Mouse (Mus musculus) megakaryocyte, embryonic 14.5 days (primary cell): Measurements from ENCODE around the gene Fignl1.

Experiments
- FLI1 ChIP-seq: IDR thresholded peaks from 2 replicates; pipeline ENCODE4 v1.6.1; 2012; ENCODE audit warnings: low read length, inconsistent platforms, mixed read lengths
- GATA1 ChIP-seq: IDR thresholded peaks from 3 replicates; pipeline ENCODE4 v1.6.1; 2012; ENCODE audit warnings: mixed read lengths, low read length, inconsistent platforms, borderline replicate concordance

DNA sequence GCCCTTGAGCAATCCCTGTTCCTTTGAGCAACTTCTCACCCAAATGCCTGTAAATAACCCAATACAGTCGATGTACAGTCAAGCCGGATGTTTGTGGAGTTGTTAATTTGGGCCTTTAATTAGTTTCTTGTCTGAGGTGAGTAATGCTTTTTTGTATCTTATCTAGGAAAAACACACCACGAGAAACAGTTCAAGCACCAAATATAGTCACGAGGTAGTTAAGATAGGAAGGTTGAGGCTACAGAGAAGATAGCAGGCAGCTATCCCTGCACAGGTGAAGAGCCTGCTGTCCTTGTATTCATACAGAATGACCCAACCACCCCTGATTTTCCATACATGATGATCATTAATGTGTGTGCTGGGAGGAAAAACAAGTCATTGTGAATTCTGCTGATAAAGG is 32.8 kb upstream of the Fignl1 start:
- TF ChIP-seq FLI1 (no peak), GATA1 (no peak)
